Mouse (Mus musculus) hindbrain, postnatal 0 days (tissue): Measurements from ENCODE around the gene Fahd1. TPM values are rescaled to one million over a fixed set of nuclear protein-coding genes. Genes with fewer than 3 reads are reported as not detected.

ENCODE experiments used
- ATAC-seq: fragments of 200-750 bp; cut with Nextera tagmentation; 2 replicates; pipeline ENCODE4 v1.8.0; 2017; ENCODE audit warnings: mild to moderate bottlenecking, moderate TSS enrichment, moderate library complexity
- DNase-seq: peaks from one replicate; pipeline ENCODE4 v3.0.0-alpha.2; 2015; ENCODE audit warnings: low spot score
- H3K27ac ChIP-seq: fragments of 300-500 bp; sonication (generic); 2 replicates; pipeline ENCODE4 v1.5.1; 2014; ENCODE audit warnings: mild to moderate bottlenecking
- H3K27me3 ChIP-seq: fragments of 300-500 bp; sonication (generic); 2 replicates; pipeline ENCODE4 v1.6.1; 2014; ENCODE audit warnings: low read length, mixed read lengths; ENCODE audit not compliant: insufficient read depth
- H3K36me3 ChIP-seq: fragments of 300-500 bp; sonication (generic); 2 replicates; pipeline ENCODE4 v1.6.1; 2014; ENCODE audit warnings: low read length, mixed read lengths; ENCODE audit not compliant: insufficient read depth
- H3K4me1 ChIP-seq: fragments of 300-500 bp; sonication (generic); 2 replicates; pipeline ENCODE4 v1.6.1; 2014; ENCODE audit warnings: antibody characterized with exemption, low read length, mixed read lengths; ENCODE audit not compliant: insufficient read depth
- H3K4me2 ChIP-seq: fragments of 300-500 bp; sonication (generic); 2 replicates; pipeline ENCODE4 v1.6.1; 2014; ENCODE audit warnings: low read depth, mild to moderate bottlenecking, low read length, moderate library complexity, mixed read lengths
- H3K4me3 ChIP-seq: fragments of 300-500 bp; sonication (generic); 2 replicates; pipeline ENCODE4 v1.5.1; 2014; ENCODE audit warnings: low read length
- H3K9ac ChIP-seq: fragments of 300-500 bp; sonication (generic); replicated peaks from 2 replicates; pipeline ENCODE4 v1.6.1; 2014; ENCODE audit warnings: mild to moderate bottlenecking, low read length, moderate library complexity, mixed read lengths
- H3K9me3 ChIP-seq: fragments of 300-500 bp; sonication (generic); 2 replicates; pipeline ENCODE4 v1.6.1; 2016; ENCODE audit warnings: low read length, mixed read lengths
- CTCF ChIP-seq: IDR thresholded peaks from 2 replicates; pipeline ENCODE4 v1.5.1; 2016; ENCODE audit warnings: antibody characterized with exemption, control low read depth, low read depth
- WGBS: fragments of 180-500 bp; shearing (Covaris S2); extraction: QIAGEN DNeasy Blood & Tissue Kit; methylation state at CpG from one replicate; pipeline ENCODE4 v1.1.7; 2014; 5-methylcytosine and 5-hydroxymethylcytosine counted together
- polyA plus RNA-seq: library from polyadenylated mRNA; unstranded; fragments of >200 nt; fragmentation: Nextera tagmentation; extraction: Ambion mirVana; gene quantifications from 2 replicates; pipeline ENCODE4 v1.2.1, GENCODE M21; 2015
- total RNA-seq: library from RNA; depleted of rRNA; stranded (reverse); fragments of >200 nt; gene quantifications from 2 replicates; pipeline ENCODE4 v1.2.3, GENCODE M21; 2014

The Fahd1 gene
- total and polyA plus RNA-seq, 2 experiments from 2014 or later: 16.6 to 20.2 TPM

- Histone ChIP-seq H3K4me3 (no peak overlapping the region), H3K9me3 (no peaks in the 10 kb centered on the region), H3K27ac (no peak overlapping the region), H3K4me1 (peaks cover 23% of the 10 kb centered on the region), H3K27me3 (no peaks in the 10 kb centered on the region), H3K9ac (no peak overlapping the region), H3K36me3 (peaks cover 23% of the 10 kb centered on the region), H3K4me2 (no peak overlapping the region)
- DNase-seq: no peak
- no peak for TF ChIP-seq CTCF
- ATAC-seq: no peak
- 85% methylated on average over 19 of the region's 19 CpGs for WGBS
Measured at GRCm38 (mm10) chr17:24890151-24891092, 40.3 kb upstream of the Fahd1 start.

- ATAC-seq (no peak), DNase-seq (no peak)
- no peak for TF ChIP-seq CTCF
- Histone ChIP-seq H3K36me3 (peaks cover 23% of the 10 kb centered on the region), H3K4me1 (peaks cover 19% of the 10 kb centered on the region), H3K27me3 (no peaks in the 10 kb centered on the region), H3K4me3 (no peak overlapping the region), H3K27ac (no peak overlapping the region), H3K9me3 (no peaks in the 10 kb centered on the region), H3K9ac (no peak overlapping the region), H3K4me2 (no peak overlapping the region)
- 86% methylated on average over 3 of the region's 3 CpGs for WGBS
Measured at GRCm38 (mm10) chr17:24888862-24889261, 38.7 kb upstream of the Fahd1 start.

GRCm38 (mm10) chr17:24887291-24888080 lies 37.3 kb upstream of the Fahd1 start:
- ATAC-seq: no peak
- WGBS: 63% methylated on average over 18 of the region's 18 CpGs
- Histone ChIP-seq H3K4me1 (peaks cover 16% of the 10 kb centered on the region), H3K36me3 (peaks cover 21% of the 10 kb centered on the region), H3K9ac (peak overlapping the region; percentile 87), H3K9me3 (no peaks in the 10 kb centered on the region), H3K27ac (peak overlapping the region; percentile 88), H3K4me2 (peak overlapping the region; percentile 65), H3K4me3 (peak overlapping the region; percentile 84), H3K27me3 (no peaks in the 10 kb centered on the region)
- TF ChIP-seq CTCF: no peak
- DNase-seq: no peak

- WGBS: 1% methylated on average over 18 of the region's 18 CpGs
- peaks cover 16% of the 10 kb centered on the region for H3K4me1 ChIP-seq
Measured at GRCm38 (mm10) chr17:24886932-24887271, 36.7 kb upstream of the Fahd1 start.

GRCm38 (mm10) chr17:24886134-24886931 lies 36.2 kb upstream of the Fahd1 start, which contains the start of the genes Nubp2 and Spsb3:
Gene Nubp2, minus strand, starts transcription at chr17:24886349.
Gene Spsb3, plus strand, starts transcription at chr17:24886643.
- Histone ChIP-seq H3K27ac (peak within 1 kb of the TSS; percentile 88), H3K4me3 (peak within 1 kb of the TSS; percentile 84), H3K9ac (peak within 1 kb of the TSS; percentile 87), H3K27me3 (no peaks in the 10 kb centered on the region), H3K4me1 (peaks cover 16% of the 10 kb centered on the region), H3K36me3 (peaks cover 21% of the 10 kb centered on the region), H3K4me2 (peak within 1 kb of the TSS; percentile 94), H3K9me3 (no peaks in the 10 kb centered on the region)
- DNase-seq (peak; percentile 100), ATAC-seq (peak; percentile 98)
- TF ChIP-seq CTCF: peak; percentile 18; the same call in 1 of the 2 replicates
- WGBS: 2% methylated on average over 69 of the region's 69 CpGs

More at GRCm38 (mm10) chr17:24886932-24887271, 36.7 kb upstream of the Fahd1 start:
- no peaks in the 10 kb centered on the region for H3K27me3 ChIP-seq
- DNase-seq (no peak), ATAC-seq (peak; percentile 25)
- peak overlapping the region; percentile 65 for H3K4me2 ChIP-seq
- H3K36me3 ChIP-seq: peaks cover 21% of the 10 kb centered on the region
- peak overlapping the region; percentile 88 for H3K27ac ChIP-seq
- peak overlapping the region; percentile 84 for H3K4me3 ChIP-seq
- no peak for TF ChIP-seq CTCF
- H3K9ac ChIP-seq: peak overlapping the region; percentile 87
- H3K9me3 ChIP-seq: no peaks in the 10 kb centered on the region
